Mouse (Mus musculus) cortical plate, adult 2 months (tissue): ENCODE data around the gene Sar1a. TPM values are rescaled to one million over a fixed set of nuclear protein-coding genes. Genes with fewer than 3 reads are reported as not detected.

Source experiments
- H3K27ac ChIP-seq: fragments of 200-500 bp; 2 replicates; pipeline ENCODE4 v1.5.1; 2012; ENCODE audit warnings: low read length, control low read depth, inconsistent platforms; ENCODE audit not compliant: insufficient read depth
- H3K4me1 ChIP-seq: fragments of 200-500 bp; 2 replicates; pipeline ENCODE4 v1.6.1; 2011; ENCODE audit warnings: low read length; ENCODE audit not compliant: control insufficient read depth, insufficient read depth
- H3K4me3 ChIP-seq: fragments of 200-500 bp; 2 replicates; pipeline ENCODE4 v1.5.1; 2011; ENCODE audit warnings: mild to moderate bottlenecking, low read length, control low read depth; ENCODE audit not compliant: insufficient read depth
- CTCF ChIP-seq: fragments of 200-500 bp; IDR thresholded peaks from 2 replicates; pipeline ENCODE4 v1.5.1; 2011; ENCODE audit warnings: mild to moderate bottlenecking, control low read depth, low read length; ENCODE audit not compliant: insufficient read depth; ENCODE audit errors: extremely low read depth
- POLR2A ChIP-seq: fragments of 200-500 bp; IDR thresholded peaks from 2 replicates; pipeline ENCODE4 v1.6.1; 2011; ENCODE audit warnings: mild to moderate bottlenecking, low read length, control low read depth; ENCODE audit not compliant: insufficient read depth; ENCODE audit errors: extremely low read depth
- polyA plus RNA-seq: library from polyadenylated mRNA; depleted of rRNA; stranded (reverse); fragments of >200 nt; gene quantifications from 2 replicates; pipeline ENCODE4 v1.2.3, GENCODE M21; 2012

The Sar1a gene
- polyA plus RNA-seq, 1 experiment: 106 TPM

DNA sequence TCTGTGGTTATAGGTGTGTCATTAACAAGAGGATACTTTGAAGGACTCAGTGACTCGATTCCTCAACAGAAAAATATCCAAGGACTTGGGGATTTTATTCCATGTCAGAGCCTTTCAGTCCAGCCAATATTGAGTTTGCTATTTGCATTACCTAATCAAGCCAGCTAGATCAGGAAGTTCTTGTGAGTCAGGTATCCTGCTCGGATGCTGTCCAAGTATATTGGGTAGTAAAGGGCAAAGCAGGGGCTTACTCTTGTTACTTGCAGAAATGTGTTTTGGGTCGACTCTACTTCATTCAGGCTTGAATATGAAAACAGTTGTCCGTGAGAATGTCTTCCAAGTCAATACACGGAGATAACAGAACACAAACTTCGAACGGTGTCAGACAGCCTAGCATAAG lies 25.4 kb upstream of the Sar1a start:
- no peak for TF ChIP-seq POLR2A
- no peak for TF ChIP-seq CTCF
- Histone ChIP-seq H3K4me3 (no peak overlapping the region), H3K4me1 (no peaks in the 10 kb centered on the region), H3K27ac (no peak overlapping the region)

GRCm38 (mm10) chr10:61655188-61655587 lies 24.9 kb upstream of the Sar1a start:
- no peak for TF ChIP-seq POLR2A
- no peak overlapping the region for H3K27ac ChIP-seq
- H3K4me3 ChIP-seq: no peak overlapping the region
- no peaks in the 10 kb centered on the region for H3K4me1 ChIP-seq

DNA sequence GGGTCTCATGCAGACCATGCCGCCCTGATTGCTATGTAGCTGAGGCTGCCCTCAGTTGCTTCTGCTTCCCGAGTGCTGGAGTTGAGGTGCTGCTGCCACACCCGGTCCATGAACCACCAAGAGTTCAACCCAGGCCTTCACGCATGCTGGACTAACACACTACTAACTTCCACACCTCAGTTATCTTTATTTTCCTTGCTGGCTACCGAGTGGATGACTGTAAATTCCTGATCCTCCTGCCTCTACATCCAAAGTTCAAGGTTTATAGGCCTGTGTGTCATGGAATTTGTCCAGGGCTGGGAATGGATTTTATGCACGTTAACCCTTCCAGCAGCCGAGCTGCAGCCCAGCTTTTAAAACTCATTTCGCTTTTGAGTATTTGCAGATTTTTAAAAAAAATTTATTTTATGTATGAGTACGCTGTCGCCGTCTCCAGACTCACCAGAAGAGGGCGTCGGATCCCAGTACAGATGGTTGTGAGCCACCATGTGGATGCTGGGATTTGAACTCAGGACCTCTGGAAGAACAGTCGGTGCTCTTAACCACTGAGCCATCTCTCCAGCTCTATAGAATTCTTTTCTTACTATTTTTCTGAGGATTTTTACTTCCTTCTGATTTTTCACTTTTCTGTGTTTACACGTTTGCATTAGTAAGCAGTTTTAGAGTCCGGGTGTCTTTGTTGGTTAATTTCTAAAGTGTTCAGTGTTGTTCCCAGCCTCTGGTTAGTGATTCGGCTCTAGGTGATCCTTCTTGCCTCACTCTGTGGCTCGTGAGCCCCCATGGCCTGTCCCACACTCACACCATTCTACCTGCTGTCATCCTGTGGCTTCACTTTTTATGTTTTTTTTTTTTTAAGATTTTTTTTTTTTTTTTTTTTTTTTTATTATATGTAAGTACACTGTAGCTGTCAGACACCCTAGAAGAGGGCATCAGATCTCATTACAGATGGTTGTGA lies 22.9 kb upstream of the Sar1a start:
- Histone ChIP-seq H3K4me1 (no peaks in the 10 kb centered on the region), H3K27ac (no peak overlapping the region), H3K4me3 (no peak overlapping the region)
- TF ChIP-seq CTCF (no peak), POLR2A (no peak)

DNA sequence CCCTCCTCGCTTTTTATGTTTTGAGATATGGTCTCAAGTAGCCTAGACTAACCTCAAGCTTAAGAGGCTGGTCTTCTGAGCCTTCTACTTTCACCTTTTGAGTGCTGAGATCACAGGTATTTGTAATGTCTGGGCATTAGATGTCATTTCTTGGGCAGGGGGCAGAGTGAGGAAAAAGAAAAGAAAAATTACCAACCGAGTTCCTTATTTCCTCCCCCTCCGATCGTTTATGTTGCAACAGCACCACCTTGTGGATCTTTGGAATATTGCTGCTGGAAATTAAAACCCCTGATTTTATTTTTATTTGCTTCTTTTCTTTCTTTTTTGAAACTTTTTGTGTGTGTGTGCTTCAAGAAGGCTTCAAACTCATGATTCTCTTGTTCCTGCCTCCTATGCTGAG lies 22.1 kb upstream of the Sar1a start:
- H3K4me3 ChIP-seq: no peak overlapping the region
- TF ChIP-seq POLR2A (no peak), CTCF (peak; percentile 50; the same call in 1 of the 2 replicates)

DNA sequence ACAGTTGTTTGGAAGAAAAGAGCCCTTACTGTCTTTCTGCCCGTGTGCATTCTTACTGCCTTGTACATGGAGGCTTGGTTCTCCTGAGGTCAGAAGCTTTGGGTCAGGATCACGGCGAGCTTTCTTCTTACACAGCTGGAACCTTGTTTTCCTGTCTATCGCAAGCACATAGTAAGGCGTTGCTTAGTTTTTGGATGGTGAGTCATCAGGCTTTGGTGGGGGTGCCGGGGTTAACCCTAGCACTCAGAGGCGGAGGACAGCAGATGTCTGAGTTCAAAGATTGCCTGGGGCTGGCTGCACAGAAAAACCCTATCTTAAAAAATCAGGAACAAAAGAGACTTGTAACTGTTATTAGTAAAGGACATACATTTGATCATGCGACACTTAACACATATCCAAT lies 18.2 kb upstream of the Sar1a start:
- no peak overlapping the region for H3K4me3 ChIP-seq
- H3K27ac ChIP-seq: no peak overlapping the region
- no peaks in the 10 kb centered on the region for H3K4me1 ChIP-seq
- TF ChIP-seq CTCF (no peak), POLR2A (no peak)

More for the DNA sequence above, 22.1 kb upstream of the Sar1a start:
- no peak overlapping the region for H3K27ac ChIP-seq
- no peaks in the 10 kb centered on the region for H3K4me1 ChIP-seq

DNA sequence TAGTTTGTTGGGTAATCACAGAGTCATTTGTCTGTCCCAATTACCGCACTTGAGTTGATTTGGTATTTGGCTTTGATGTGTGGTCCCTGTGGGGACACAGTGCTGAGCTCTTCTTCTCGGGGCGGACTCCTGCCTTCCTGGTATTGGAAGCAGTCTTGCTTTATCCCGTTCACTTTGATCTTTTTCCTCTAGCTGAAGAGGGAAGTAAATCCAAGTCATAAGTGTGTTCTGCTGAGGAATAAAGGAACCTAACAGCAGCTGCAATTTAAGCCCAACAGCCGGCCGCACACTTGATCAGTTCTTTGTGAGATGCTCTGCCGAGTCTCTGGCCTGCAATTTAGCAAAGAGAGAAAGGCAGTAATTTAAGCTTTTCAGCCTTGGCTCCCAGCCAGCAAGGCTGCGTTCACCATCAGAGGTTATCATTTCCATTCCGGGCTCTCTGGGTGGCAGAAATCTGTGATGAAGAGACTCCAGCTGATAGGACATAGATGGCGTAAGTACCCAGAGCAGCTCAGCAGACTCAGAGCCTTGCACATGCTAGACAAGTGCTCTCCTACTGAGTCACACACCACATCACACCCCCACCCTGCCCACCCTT lies 17.6 kb upstream of the Sar1a start:
- Histone ChIP-seq H3K4me1 (no peaks in the 10 kb centered on the region), H3K27ac (no peak overlapping the region), H3K4me3 (no peak overlapping the region)
- TF ChIP-seq CTCF: no peak
- no peak for TF ChIP-seq POLR2A

DNA sequence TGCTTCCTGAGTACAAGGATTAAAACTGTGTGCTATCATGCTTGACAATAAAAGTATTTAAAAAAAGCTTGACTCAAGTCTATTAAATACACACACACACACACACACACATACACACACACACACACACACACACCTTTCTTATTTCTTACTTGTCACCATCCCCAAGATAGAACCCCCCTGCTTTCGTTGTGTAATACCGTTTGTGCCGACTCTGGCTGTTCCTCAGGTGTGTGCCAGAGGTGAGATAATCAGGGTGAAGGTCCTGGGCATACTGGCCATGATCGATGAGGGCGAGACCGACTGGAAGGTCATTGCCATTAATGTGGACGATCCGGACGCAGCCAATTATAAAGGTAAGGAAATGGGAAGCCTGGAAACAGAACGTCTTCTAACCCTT lies 15.0 kb upstream of the Sar1a start:
- no peaks in the 10 kb centered on the region for H3K4me1 ChIP-seq
- no peak for TF ChIP-seq CTCF
- TF ChIP-seq POLR2A: no peak
- no peak overlapping the region for H3K4me3 ChIP-seq
- no peak overlapping the region for H3K27ac ChIP-seq

DNA sequence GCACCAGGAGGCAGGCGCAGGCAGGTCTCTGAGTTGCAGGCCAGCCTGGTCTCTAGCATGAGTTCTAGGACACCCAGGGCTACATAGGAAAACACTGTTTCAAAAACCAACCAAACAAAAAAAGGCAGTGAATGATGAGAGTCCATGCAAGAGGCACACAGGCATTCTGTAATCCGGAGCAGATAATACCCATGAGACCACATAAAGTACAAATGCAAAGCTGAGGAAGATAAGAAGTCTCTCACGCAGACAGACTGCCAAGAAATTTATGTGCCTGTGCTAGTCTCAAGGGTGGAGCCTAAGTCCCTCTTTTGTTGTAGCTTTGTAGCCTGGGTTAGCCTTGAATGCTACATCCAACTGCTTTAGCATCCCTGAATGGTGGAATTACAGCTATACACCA lies 14.4 kb upstream of the Sar1a start:
- Histone ChIP-seq H3K4me3 (no peak overlapping the region), H3K27ac (no peak overlapping the region), H3K4me1 (no peaks in the 10 kb centered on the region)
- TF ChIP-seq POLR2A (no peak), CTCF (no peak)

DNA sequence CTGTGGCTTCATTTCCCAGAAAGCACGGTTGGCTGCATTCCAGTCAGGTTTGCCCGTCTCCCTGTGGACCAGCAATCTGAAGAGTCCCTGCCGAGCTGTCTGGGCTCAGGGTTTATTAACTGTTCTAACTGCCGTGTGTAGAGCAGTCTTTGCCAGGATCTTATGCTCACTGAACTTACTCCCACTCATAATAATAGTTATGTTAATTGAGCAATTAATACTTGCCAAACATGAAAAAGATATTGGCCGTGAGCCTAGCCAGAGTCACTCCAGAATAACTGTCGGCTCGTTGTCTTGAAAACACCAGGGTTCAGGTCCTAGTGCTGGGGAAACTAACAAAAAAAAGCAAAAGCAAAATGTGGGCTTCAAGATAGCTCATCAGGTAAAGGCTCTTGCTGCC lies 10.8 kb upstream of the Sar1a start:
- Histone ChIP-seq H3K4me1 (no peaks in the 10 kb centered on the region), H3K4me3 (no peak overlapping the region), H3K27ac (no peak overlapping the region)
- no peak for TF ChIP-seq POLR2A
- no peak for TF ChIP-seq CTCF

DNA sequence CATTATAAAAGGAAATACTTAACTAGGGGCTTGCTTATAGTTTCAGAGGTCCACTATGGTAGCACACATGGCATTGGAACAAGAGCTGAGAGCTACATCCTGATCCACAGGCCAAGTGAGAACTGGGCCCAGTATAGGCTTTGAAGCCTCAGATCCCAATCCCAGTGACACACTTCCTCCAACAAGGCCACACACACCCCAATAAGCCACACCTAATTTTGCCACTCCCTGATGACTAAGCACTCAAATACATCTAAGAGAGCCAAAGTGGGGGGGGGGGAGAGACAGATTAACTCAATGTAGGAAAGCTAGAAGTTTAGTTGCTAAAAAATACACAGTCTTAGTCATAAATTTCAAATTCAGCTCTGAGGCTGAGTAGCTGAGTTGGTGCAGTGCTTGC lies 10.2 kb upstream of the Sar1a start:
- TF ChIP-seq CTCF (no peak), POLR2A (no peak)
- Histone ChIP-seq H3K4me1 (no peaks in the 10 kb centered on the region), H3K27ac (no peak overlapping the region), H3K4me3 (no peak overlapping the region)

- no peak overlapping the region for H3K4me3 ChIP-seq
- no peaks in the 10 kb centered on the region for H3K4me1 ChIP-seq
- TF ChIP-seq POLR2A: no peak
- no peak for TF ChIP-seq CTCF
- H3K27ac ChIP-seq: no peak overlapping the region
These were observed 9.3 kb upstream of the Sar1a start for GRCm38 (mm10) chr10:61670758-61671157.
